Mouse (Mus musculus): ENCODE results near the gene Cxcr5.
"Not testable (repeated sequence)": the region's sequence is repeated elsewhere in the genome, so short reads cannot be mapped to it uniquely, and the experiment has no call there.

Gene Cxcr5

GRCm38 (mm10) chr9:44587262-44588160 is 25.8 kb upstream of the Cxcr5 start:
- DNase-seq, result no peak

- DNase-seq, result no peak
Observed at GRCm38 (mm10) chr9:44586640-44587261, 25.1 kb upstream of the Cxcr5 start.

GRCm38 (mm10) chr9:44582390-44582789 is 20.7 kb upstream of the Cxcr5 start:
- no peak for DNase-seq

- DNase-seq, result no peak
Observed at GRCm38 (mm10) chr9:44581423-44581822, 19.7 kb upstream of the Cxcr5 start.

GRCm38 (mm10) chr9:44580085-44580484 is 18.4 kb upstream of the Cxcr5 start:
- no peak for DNase-seq

GRCm38 (mm10) chr9:44579392-44579791 is 17.7 kb upstream of the Cxcr5 start:
- no peak for DNase-seq

GRCm38 (mm10) chr9:44576046-44576445 is 14.4 kb upstream of the Cxcr5 start:
- DNase-seq, result not testable (repeated sequence)

- DNase-seq, result no peak
Observed at GRCm38 (mm10) chr9:44575095-44575494, 13.4 kb upstream of the Cxcr5 start.

- no peak for DNase-seq
Observed at GRCm38 (mm10) chr9:44573306-44573705, 11.6 kb upstream of the Cxcr5 start.

GRCm38 (mm10) chr9:44570939-44571382 is 9.3 kb upstream of the Cxcr5 start:
- DNase-seq, result no peak

GRCm38 (mm10) chr9:44568083-44568455 is 6.4 kb upstream of the Cxcr5 start:
- no peak for DNase-seq

GRCm38 (mm10) chr9:44567338-44568082 is 5.8 kb upstream of the Cxcr5 start:
- DNase-seq, result peak; percentile 33

GRCm38 (mm10) chr9:44565367-44565766 is 3.7 kb upstream of the Cxcr5 start:
- no peak for DNase-seq

GRCm38 (mm10) chr9:44562936-44563335 is 1.3 kb upstream of the Cxcr5 start:
- DNase-seq, result no peak

- no peak for DNase-seq
Observed at GRCm38 (mm10) chr9:44552161-44552560, 9.5 kb downstream of the Cxcr5 start.

- no peak for DNase-seq
Observed at GRCm38 (mm10) chr9:44551138-44551537, 10.5 kb downstream of the Cxcr5 start.

- no peak for DNase-seq
Observed at GRCm38 (mm10) chr9:44548412-44549152, 13.1 kb downstream of the Cxcr5 start.

- no peak for DNase-seq
Observed at GRCm38 (mm10) chr9:44544986-44545385, 16.7 kb downstream of the Cxcr5 start.

GRCm38 (mm10) chr9:44542364-44542763 is 19.3 kb downstream of the Cxcr5 start:
- DNase-seq, result no peak

GRCm38 (mm10) chr9:44540676-44541075 is 21.0 kb downstream of the Cxcr5 start:
- no peak for DNase-seq

GRCm38 (mm10) chr9:44539816-44540421 is 21.8 kb downstream of the Cxcr5 start:
- no peak for DNase-seq

GRCm38 (mm10) chr9:44537625-44538301 is 23.9 kb downstream of the Cxcr5 start:
- no peak for DNase-seq
